Comparison of ENCODE assay signal across 13 mouse cellular contexts in the genomic region with DNA sequence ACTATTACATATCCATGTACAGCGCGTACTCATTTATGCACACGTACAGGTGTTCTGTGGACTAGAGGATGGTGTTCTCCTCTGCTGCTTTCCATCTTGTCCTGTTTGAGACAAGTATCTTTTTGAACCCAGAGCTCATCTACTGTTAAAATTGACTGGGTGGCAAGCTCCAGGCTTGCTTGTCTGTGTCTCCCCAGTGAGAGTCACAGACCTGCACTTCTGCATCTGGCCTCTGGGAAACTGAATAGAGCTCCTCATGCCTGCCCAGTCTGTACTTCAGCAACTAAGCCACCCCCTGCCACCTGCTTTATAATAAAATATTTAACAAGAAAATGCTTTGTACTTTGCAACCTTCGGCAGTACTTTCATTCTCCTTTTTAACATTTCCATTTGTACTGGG. TPM values are rescaled to one million over a fixed set of nuclear protein-coding genes. Genes with fewer than 3 reads are reported as not detected.
DNase-seq lines count a peak whose midpoint lies in the region; ATAC-seq and TF ChIP-seq lines count a peak whose summit lies in the region.
"Had no signal": no experiment of that assay in that cellular context is flagged by ENCODE, and none has a peak within 500 bp of the region (broad histone marks: within the 10 kb centered on the region; RNA-seq: fewer than 3 reads in every experiment).

No protein-coding gene starts in this region.

- no peak overlapping the region for H3K4me3 ChIP-seq in gastrocnemius, adult 2 months
- H3K4me3 ChIP-seq: myocyte had no signal

- H3K27me3 ChIP-seq in splenic B cell, adult 2 months (ENCODE audit: control insufficient read depth, insufficient read depth, low read length, poor library complexity, severe bottlenecking): no peaks in the 10 kb centered on the region

- TF ChIP-seq CTCF in gastrocnemius, adult 2 months (IDR thresholded peaks at IDR 0.05): 0 out of 2 replicates have a peak, but pooled peaks have one; percentile 5

- H3K36me3 ChIP-seq in splenic B cell, adult 2 months (ENCODE audit: control insufficient read depth, insufficient read depth, low read length, poor library complexity, severe bottlenecking): no peaks in the 10 kb centered on the region

- intact Hi-C loops in gastrocnemius, adult 2 months (cut with DNase I): no loop called here

- no peak overlapping the region for H3K27ac ChIP-seq in gastrocnemius, adult 2 months

- DNase-seq in gastrocnemius, adult 2 months: no peak
- no peak for DNase-seq in gastrocnemius, adult 18-20 months (ENCODE audit: low spot score)
- DNase-seq in retina, embryonic 14.5 days (ENCODE audit: low spot score): peak; percentile 25
- no peak for DNase-seq in retina, postnatal 1 day
- peak; percentile 21 for DNase-seq in splenic B cell, adult 2 months (ENCODE audit: low read depth, low spot score)
- DNase-seq in MN1 (ENCODE audit: low spot score): no peak
- DNase-seq in spleen, postnatal 4 days (ENCODE audit: low spot score in 2 of 2): no peak
- DNase-seq: gastrocnemius, postnatal 14 days; kidney, adult 18-20 months; layer of hippocampus, adult 9-11 months; lung, postnatal 4 days had no signal

- peak; percentile 77 for ATAC-seq in common myeloid progenitor, adult 5-6 weeks (replicated peaks; ENCODE audit: low read depth, poor library complexity, severe bottlenecking)

RNA-seq across cellular contexts. Expression of gene Xpo4, which starts 6.9 kb away (rescaled TPM):
- 10 to 100 TPM in 1 of 2 experiments, 1 to 10 TPM in 1; 8.4 to 17.8 TPM for total RNA-seq in gastrocnemius, adult 2 months (2021)
- 10 to 100 TPM; 10.1 to 10.9 TPM for total RNA-seq in gastrocnemius, adult 18-20 months (2021)
- 41.1 and 54.8 TPM in 2 replicates for total RNA-seq in common myeloid progenitor, adult 5-6 weeks (2017)

Comparison
In these comparisons a context has a peak if more than half of its experiments do, and no peak if none do; other contexts are left out.
1. DNase-seq: peak in retina, embryonic 14.5 days (single experiment) and splenic B cell, adult 2 months (single experiment); none in gastrocnemius, adult 2 months (single experiment), gastrocnemius, adult 18-20 months (single experiment), retina, postnatal 1 day (single experiment), MN1 (single experiment) and spleen, postnatal 4 days (0 of 2).